Mouse (Mus musculus) spleen, postnatal 14 days (tissue): ENCODE results near the gene Agpat3.

Source experiments
- DNase-seq, 2 experiments: peaks; one replicate each; pipeline ENCODE4 v3.0.0; 2021 to 2022; ENCODE audit warnings: low spot score in 2 of 2

Agpat3 gene

GRCm38 (mm10) chr10:78297576-78298484 is 54.5 kb downstream of the Agpat3 start:
- DNase-seq, result peak; percentile 67 to 72

GRCm38 (mm10) chr10:78296980-78297379 is 55.3 kb downstream of the Agpat3 start:
- DNase-seq, result no peak

GRCm38 (mm10) chr10:78296371-78296770 is 55.9 kb downstream of the Agpat3 start:
- DNase-seq, result no peak

- no peak for DNase-seq
Observed at GRCm38 (mm10) chr10:78293576-78293975, 58.7 kb downstream of the Agpat3 start.

- DNase-seq, result no peak
Observed at GRCm38 (mm10) chr10:78292381-78292780, 59.9 kb downstream of the Agpat3 start.

- DNase-seq, result no peak
Observed at GRCm38 (mm10) chr10:78290730-78291535, 61.4 kb downstream of the Agpat3 start.

GRCm38 (mm10) chr10:78288896-78289295 is 63.4 kb downstream of the Agpat3 start:
- no peak for DNase-seq

- no peak for DNase-seq
Observed at GRCm38 (mm10) chr10:78288135-78288534, 64.2 kb downstream of the Agpat3 start.

GRCm38 (mm10) chr10:78287465-78288132 is 64.7 kb downstream of the Agpat3 start:
- DNase-seq, result no peak

- no peak for DNase-seq
Observed at GRCm38 (mm10) chr10:78285959-78286358, 66.3 kb downstream of the Agpat3 start.

- DNase-seq, result no peak
Observed at GRCm38 (mm10) chr10:78285409-78285808, 66.9 kb downstream of the Agpat3 start.

- DNase-seq, result no peak
Observed at GRCm38 (mm10) chr10:78284812-78285211, 67.5 kb downstream of the Agpat3 start.

GRCm38 (mm10) chr10:78282411-78282810 is 69.9 kb downstream of the Agpat3 start:
- no peak for DNase-seq

- DNase-seq, result no peak
Observed at GRCm38 (mm10) chr10:78280486-78280885, 71.8 kb downstream of the Agpat3 start.

- peak in 1 of 2 experiments; percentile 31 for DNase-seq
Observed at GRCm38 (mm10) chr10:78279210-78279609, 73.1 kb downstream of the Agpat3 start.

GRCm38 (mm10) chr10:78277835-78278234 is 74.5 kb downstream of the Agpat3 start:
- no peak for DNase-seq

GRCm38 (mm10) chr10:78276242-78276641 is 76.0 kb downstream of the Agpat3 start:
- DNase-seq, result no peak

GRCm38 (mm10) chr10:78272932-78273331 is 79.4 kb downstream of the Agpat3 start:
- DNase-seq, result no peak

- DNase-seq, result no peak
Observed at GRCm38 (mm10) chr10:78265881-78266280, 86.4 kb downstream of the Agpat3 start.

GRCm38 (mm10) chr10:78264735-78265134 is 87.6 kb downstream of the Agpat3 start:
- peak; percentile 18 to 27 for DNase-seq

- no peak for DNase-seq
Observed at GRCm38 (mm10) chr10:78260916-78261650, 91.2 kb downstream of the Agpat3 start.
